Mouse (Mus musculus): ENCODE measurements around the gene Nlrx1. TPM values are rescaled to one million over a fixed set of nuclear protein-coding genes. Genes with fewer than 3 reads are reported as not detected.
A peak's percentile ranks its signal among the peaks of the same experiment; 100 is the strongest.

The Nlrx1 gene
- total RNA-seq, 1 experiment: 1.1 TPM

DNA sequence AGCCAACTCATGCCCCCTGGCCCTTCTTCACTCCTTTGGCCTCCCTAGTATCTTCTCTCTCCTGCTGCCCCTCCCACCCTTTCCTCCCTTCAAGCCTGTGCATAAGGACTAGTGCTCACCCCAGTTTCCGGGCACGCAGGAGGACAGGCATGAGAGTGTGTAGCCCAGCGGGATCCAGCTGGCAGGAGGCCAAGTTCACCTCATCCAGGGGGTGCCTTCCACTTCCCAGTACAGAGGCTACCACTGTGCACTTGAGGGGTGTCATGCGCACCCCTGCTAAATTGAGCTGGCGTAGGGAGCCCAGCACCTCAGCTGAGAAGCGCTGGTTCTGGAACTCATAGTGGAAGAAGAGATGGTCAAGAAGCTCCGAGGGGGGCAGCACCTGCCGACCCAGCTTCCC lies 12.2 kb downstream of the Nlrx1 start:
- in situ Hi-C loops (cut with MboI; ENCODE audit: low sequenced_read_pairs in 2 of 2, unreplicated experiment in 2 of 2): no loop called here
- peaks cover 0 to 2% of the 10 kb centered on the region in 2 experiments; a peak in 1 of 4 replicates for H3K4me1 ChIP-seq (ENCODE audit: control insufficient read depth in 2 of 2, insufficient read depth in 2 of 2, low read length in 2 of 2, poor library complexity in 1 of 2)
- H3K27ac ChIP-seq (ENCODE audit: insufficient read depth, low read depth, low read length, poor library complexity, severe bottlenecking): no peak overlapping the region
- H3K4me3 ChIP-seq (ENCODE audit: insufficient read depth in 1 of 2, low read depth in 1 of 2, low read length in 2 of 2, poor library complexity in 1 of 2, severe bottlenecking in 1 of 2): 0 out of 4 replicates have a peak overlapping the region, but pooled peaks of 1 of the 2 experiments have one; percentile 33
- no peak for TF ChIP-seq HCFC1 (IDR thresholded peaks at IDR 0.05; ENCODE audit: borderline replicate concordance, insufficient read depth, low read length)
- no peak for TF ChIP-seq ZNF384 (IDR thresholded peaks at IDR 0.05; ENCODE audit: low read depth, low read length)
- no peaks in the 10 kb centered on the region for H3K36me3 ChIP-seq (ENCODE audit: control insufficient read depth, insufficient read depth, low read length, poor library complexity, severe bottlenecking)
- no peak for DNase-seq (ENCODE audit: low read depth, low spot score)
- no peaks in the 10 kb centered on the region for H3K9me3 ChIP-seq (ENCODE audit: control insufficient read depth, insufficient read depth, low read depth, low read length)
- H3K9ac ChIP-seq (ENCODE audit: insufficient read depth, low read depth, low read length, poor library complexity, severe bottlenecking): no peak overlapping the region

DNA sequence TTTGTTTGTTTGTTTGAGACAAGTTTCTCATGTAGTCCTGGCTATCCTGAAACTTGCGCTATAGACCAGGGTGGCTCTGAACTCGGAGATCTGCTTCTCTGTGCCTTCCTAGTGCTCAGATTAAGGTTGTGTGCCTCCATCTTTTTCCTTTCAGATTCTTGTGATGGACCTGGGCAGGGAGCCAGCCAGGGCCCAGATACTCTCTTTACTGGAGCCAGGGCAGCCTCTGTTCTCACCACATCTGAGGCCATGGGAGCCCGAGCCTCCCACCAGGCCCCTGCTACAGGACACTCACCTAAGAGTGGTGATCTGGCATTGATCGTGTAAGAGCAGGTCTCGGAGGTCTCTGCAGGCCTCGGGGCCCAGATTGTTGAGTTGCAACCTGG lies 13.3 kb downstream of the Nlrx1 start:
- no peak overlapping the region for H3K4me3 ChIP-seq (ENCODE audit: insufficient read depth in 1 of 2, low read depth in 1 of 2, low read length in 2 of 2, poor library complexity in 1 of 2, severe bottlenecking in 1 of 2)

DNA sequence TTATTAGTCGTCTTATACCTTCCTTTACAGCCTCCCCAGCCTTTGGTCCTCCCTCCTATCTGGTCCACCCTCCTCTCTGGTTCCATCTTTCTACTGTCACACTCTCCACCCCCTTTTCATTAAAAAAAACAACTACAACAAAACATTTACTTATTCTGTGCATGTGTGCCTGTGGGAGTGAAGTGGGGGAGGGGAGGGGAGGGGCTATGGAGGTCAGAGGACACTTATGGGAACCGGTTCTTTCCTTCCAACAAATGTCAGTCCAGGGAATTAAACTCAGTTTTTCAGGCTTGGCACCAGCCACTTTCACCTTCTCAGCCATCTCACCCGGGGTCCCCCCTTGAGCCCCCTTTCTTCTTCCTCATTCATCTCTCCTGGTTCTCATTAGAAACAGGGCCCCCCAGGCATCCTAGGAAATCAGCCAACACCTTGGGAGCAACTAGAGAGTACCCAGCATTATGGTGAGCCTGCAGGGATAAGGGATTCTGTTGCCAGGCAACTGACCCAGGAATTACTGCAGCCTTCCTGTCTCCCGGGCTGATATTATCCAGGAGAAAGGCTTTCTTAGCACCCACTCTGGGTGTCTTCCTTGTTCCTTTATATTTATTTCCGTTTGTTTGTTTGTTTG lies 13.8 kb downstream of the Nlrx1 start:
- H3K4me1 ChIP-seq (ENCODE audit: control insufficient read depth in 2 of 2, insufficient read depth in 2 of 2, low read length in 2 of 2, poor library complexity in 1 of 2): peaks cover 0 to 7% of the 10 kb centered on the region in 2 experiments; a peak in 2 of 4 replicates
- H3K4me3 ChIP-seq (ENCODE audit: insufficient read depth in 1 of 2, low read depth in 1 of 2, low read length in 2 of 2, poor library complexity in 1 of 2, severe bottlenecking in 1 of 2): no peak overlapping the region
- DNase-seq (ENCODE audit: low read depth, low spot score): no peak
- H3K9me3 ChIP-seq (ENCODE audit: control insufficient read depth, insufficient read depth, low read depth, low read length): no peaks in the 10 kb centered on the region
- in situ Hi-C loops (cut with MboI; ENCODE audit: low sequenced_read_pairs in 2 of 2, unreplicated experiment in 2 of 2): no loop called here
- no peak overlapping the region for H3K9ac ChIP-seq (ENCODE audit: insufficient read depth, low read depth, low read length, poor library complexity, severe bottlenecking)
- H3K27ac ChIP-seq (ENCODE audit: insufficient read depth, low read depth, low read length, poor library complexity, severe bottlenecking): no peak overlapping the region
- no peak for TF ChIP-seq MAFK (IDR thresholded peaks at IDR 0.05; ENCODE audit: insufficient read depth, low read depth, low read length)
- TF ChIP-seq ZNF384 (IDR thresholded peaks at IDR 0.05; ENCODE audit: low read depth, low read length): no peak
- no peak for TF ChIP-seq HCFC1 (IDR thresholded peaks at IDR 0.05; ENCODE audit: borderline replicate concordance, insufficient read depth, low read length)
- no peak for TF ChIP-seq CHD2 (IDR thresholded peaks at IDR 0.05; ENCODE audit: low read depth, low read length)
- no peak for TF ChIP-seq ZC3H11A (IDR thresholded peaks at IDR 0.05; ENCODE audit: borderline replicate concordance, low read depth, low read length)
- H3K36me3 ChIP-seq (ENCODE audit: control insufficient read depth, insufficient read depth, low read length, poor library complexity, severe bottlenecking): no peaks in the 10 kb centered on the region

More for the DNA sequence above, 13.3 kb downstream of the Nlrx1 start:
- TF ChIP-seq ZC3H11A (IDR thresholded peaks at IDR 0.05; ENCODE audit: borderline replicate concordance, low read depth, low read length) (no peak), CHD2 (IDR thresholded peaks at IDR 0.05; ENCODE audit: low read depth, low read length) (no peak), HCFC1 (IDR thresholded peaks at IDR 0.05; ENCODE audit: borderline replicate concordance, insufficient read depth, low read length) (no peak), ZNF384 (IDR thresholded peaks at IDR 0.05; ENCODE audit: low read depth, low read length) (no peak), MAFK (IDR thresholded peaks at IDR 0.05; ENCODE audit: insufficient read depth, low read depth, low read length) (no peak)
- Histone ChIP-seq H3K27ac (ENCODE audit: insufficient read depth, low read depth, low read length, poor library complexity, severe bottlenecking) (no peak overlapping the region), H3K9ac (ENCODE audit: insufficient read depth, low read depth, low read length, poor library complexity, severe bottlenecking) (no peak overlapping the region), H3K36me3 (ENCODE audit: control insufficient read depth, insufficient read depth, low read length, poor library complexity, severe bottlenecking) (no peaks in the 10 kb centered on the region), H3K9me3 (ENCODE audit: control insufficient read depth, insufficient read depth, low read depth, low read length) (no peaks in the 10 kb centered on the region), H3K4me1 (ENCODE audit: control insufficient read depth in 2 of 2, insufficient read depth in 2 of 2, low read length in 2 of 2, poor library complexity in 1 of 2) (peaks cover 0 to 5% of the 10 kb centered on the region in 2 experiments; a peak in 2 of 4 replicates)
- in situ Hi-C loops (cut with MboI; ENCODE audit: low sequenced_read_pairs in 2 of 2, unreplicated experiment in 2 of 2): no loop called here
- no peak for DNase-seq (ENCODE audit: low read depth, low spot score)

- H3K4me3 ChIP-seq (ENCODE audit: insufficient read depth in 1 of 2, low read depth in 1 of 2, low read length in 2 of 2, poor library complexity in 1 of 2, severe bottlenecking in 1 of 2): no peak overlapping the region
- H3K9ac ChIP-seq (ENCODE audit: insufficient read depth, low read depth, low read length, poor library complexity, severe bottlenecking): no peak overlapping the region
- H3K9me3 ChIP-seq (ENCODE audit: control insufficient read depth, insufficient read depth, low read depth, low read length): no peaks in the 10 kb centered on the region
- no peaks in the 10 kb centered on the region for H3K36me3 ChIP-seq (ENCODE audit: control insufficient read depth, insufficient read depth, low read length, poor library complexity, severe bottlenecking)
- no peak for TF ChIP-seq MAFK (IDR thresholded peaks at IDR 0.05; ENCODE audit: insufficient read depth, low read depth, low read length)
- no peak for DNase-seq (ENCODE audit: low read depth, low spot score)
- no peak overlapping the region for H3K27ac ChIP-seq (ENCODE audit: insufficient read depth, low read depth, low read length, poor library complexity, severe bottlenecking)
- H3K4me1 ChIP-seq (ENCODE audit: control insufficient read depth in 2 of 2, insufficient read depth in 2 of 2, low read length in 2 of 2, poor library complexity in 1 of 2): peaks cover 0 to 9% of the 10 kb centered on the region in 2 experiments; a peak in 2 of 4 replicates
- in situ Hi-C loops (cut with MboI; ENCODE audit: low sequenced_read_pairs in 2 of 2, unreplicated experiment in 2 of 2): no loop called here
Measured at GRCm38 (mm10) chr9:44253441-44253840, 15.0 kb downstream of the Nlrx1 start.

GRCm38 (mm10) chr9:44251314-44251713 lies 17.1 kb downstream of the Nlrx1 start, which contains the start of gene Pdzd3:
Gene Pdzd3, minus strand, starts transcription at chr9:44251471.
- H3K4me3 ChIP-seq (ENCODE audit: insufficient read depth in 1 of 2, low read depth in 1 of 2, low read length in 2 of 2, poor library complexity in 1 of 2, severe bottlenecking in 1 of 2): no peak within 1 kb of the TSS
- peaks cover 0 to 9% of the 10 kb centered on the region in 2 experiments; a peak in 2 of 4 replicates for H3K4me1 ChIP-seq (ENCODE audit: control insufficient read depth in 2 of 2, insufficient read depth in 2 of 2, low read length in 2 of 2, poor library complexity in 1 of 2)
- TF ChIP-seq MAFK (IDR thresholded peaks at IDR 0.05; ENCODE audit: insufficient read depth, low read depth, low read length): no peak
- no peak for TF ChIP-seq ZNF384 (IDR thresholded peaks at IDR 0.05; ENCODE audit: low read depth, low read length)
- no peak for TF ChIP-seq HCFC1 (IDR thresholded peaks at IDR 0.05; ENCODE audit: borderline replicate concordance, insufficient read depth, low read length)
- TF ChIP-seq CHD2 (IDR thresholded peaks at IDR 0.05; ENCODE audit: low read depth, low read length): no peak
- TF ChIP-seq ZC3H11A (IDR thresholded peaks at IDR 0.05; ENCODE audit: borderline replicate concordance, low read depth, low read length): no peak
- no peaks in the 10 kb centered on the region for H3K9me3 ChIP-seq (ENCODE audit: control insufficient read depth, insufficient read depth, low read depth, low read length)
- DNase-seq (ENCODE audit: low read depth, low spot score): no peak
- H3K9ac ChIP-seq (ENCODE audit: insufficient read depth, low read depth, low read length, poor library complexity, severe bottlenecking): no peak within 1 kb of the TSS
- in situ Hi-C loops (cut with MboI; ENCODE audit: low sequenced_read_pairs in 2 of 2, unreplicated experiment in 2 of 2): no loop called here
- H3K27ac ChIP-seq (ENCODE audit: insufficient read depth, low read depth, low read length, poor library complexity, severe bottlenecking): no peak within 1 kb of the TSS
- H3K36me3 ChIP-seq (ENCODE audit: control insufficient read depth, insufficient read depth, low read length, poor library complexity, severe bottlenecking): no peaks in the 10 kb centered on the region
